Mouse (Mus musculus) heart, postnatal 36 days (tissue): ENCODE measurements around the gene Olfr263. TPM values are rescaled to one million over a fixed set of nuclear protein-coding genes. Genes with fewer than 3 reads are reported as not detected.
A peak's percentile ranks its signal among the peaks of the same experiment; 100 is the strongest.
"Not testable (repeated sequence)": the region's sequence is repeated elsewhere in the genome, so short reads cannot be mapped to it uniquely, and the experiment has no call there.

Source experiments
- DNase-seq, 2 experiments: peaks; one replicate each; pipeline ENCODE4 v3.0.0; 2021 to 2022
- intact Hi-C: fragments of 180-260 bp; cut with DNase I; formaldehyde crosslinking; loops from one replicate; pipeline ENCODE4 v1.15.1; 2025
- total RNA-seq, 2 experiments: library from RNA; stranded (reverse); gene quantifications; 2 replicates each; pipeline ENCODE4 v1.2.3; 2021

Olfr263 gene
- total RNA-seq: not detected

DNA sequence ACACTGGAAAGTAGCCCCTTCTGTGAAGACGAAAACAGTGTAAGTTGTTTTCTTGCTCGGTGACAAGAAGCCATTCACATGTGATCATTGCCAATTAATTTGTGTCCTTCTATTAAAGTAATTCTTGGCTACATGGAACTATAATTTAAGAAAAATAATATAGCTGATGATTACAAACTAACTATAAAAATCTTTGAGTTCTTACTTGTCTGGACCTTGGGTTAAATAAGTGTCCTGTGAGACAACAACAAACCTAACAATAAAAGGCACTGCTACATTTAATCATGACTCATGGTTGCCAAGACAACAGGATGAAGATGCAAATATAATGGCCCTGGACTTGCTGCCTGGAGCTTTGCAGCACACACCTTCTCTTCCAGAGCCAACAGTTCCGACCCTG lies at the start of gene Olfr263:
Gene Olfr263, plus strand, starts transcription at position 301 of the 400 bp plus-strand sequence.
- intact Hi-C loops: not testable (repeated sequence)

GRCm38 (mm10) chr13:21082686-21083085 lies 46.8 kb upstream of the Olfr263 start:
- intact Hi-C loops: no loop called here
- DNase-seq: no peak

More for the DNA sequence above, at the start of gene Olfr263:
- not testable (repeated sequence) for DNase-seq

DNA sequence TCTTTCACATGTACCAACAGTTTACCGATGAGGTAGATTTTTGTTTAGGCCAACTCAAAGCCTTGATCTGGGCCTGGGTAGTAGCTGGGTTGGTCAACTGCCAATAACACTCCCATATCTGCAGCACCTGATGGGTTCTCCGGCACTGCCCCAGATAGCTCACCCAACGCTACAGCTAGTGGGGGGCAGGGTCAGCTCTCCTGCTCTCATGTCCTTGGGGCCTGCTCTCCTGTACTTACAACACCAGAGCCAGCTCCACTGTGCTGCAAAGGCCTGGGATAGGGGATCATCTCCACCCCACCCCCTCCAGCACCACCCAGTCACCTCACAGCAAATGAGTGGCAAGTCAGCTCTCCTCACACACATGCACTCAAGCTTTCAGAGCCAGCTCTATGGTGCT lies 19.7 kb upstream of the Olfr263 start:
- intact Hi-C loops: no loop called here
- DNase-seq: no peak

- DNase-seq: no peak
- intact Hi-C loops: no loop called here
Measured at GRCm38 (mm10) chr13:21110441-21110840, 19.0 kb upstream of the Olfr263 start.

- intact Hi-C loops, DNase-seq: not testable (repeated sequence)
Measured at GRCm38 (mm10) chr13:21111183-21111582, 18.3 kb upstream of the Olfr263 start, which contains the start of gene Olfr1369-ps1. Olfr1369-ps1 (plus strand) TSS chr13:21111483.

GRCm38 (mm10) chr13:21114121-21114520 lies 15.3 kb upstream of the Olfr263 start:
- intact Hi-C loops: no loop called here
- no peak for DNase-seq

DNA sequence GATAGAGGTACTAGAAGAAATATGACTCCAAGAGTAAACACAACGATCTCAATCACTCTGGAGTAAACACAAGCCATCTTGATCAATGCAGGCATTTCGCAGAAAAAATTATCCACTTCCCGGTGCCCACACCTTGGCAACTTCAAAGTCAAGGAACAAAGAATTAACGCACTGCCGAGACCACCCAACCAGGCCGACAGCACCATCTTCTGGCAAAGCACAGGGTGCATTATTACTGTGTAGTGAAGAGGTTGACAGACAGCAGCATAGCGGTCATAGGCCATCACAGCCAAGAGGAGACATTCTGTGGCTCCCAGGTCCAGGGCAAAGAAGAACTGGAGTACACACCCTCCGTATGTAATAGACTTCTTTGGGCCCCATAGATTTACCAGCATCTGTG lies 13.0 kb downstream of the Olfr263 start:
- intact Hi-C loops: loop anchor here (5.0 to 10.0 kb wide), 2 partner anchors 108 to 200 kb away; no protein-coding TSS in a partner anchor
- no peak for DNase-seq

DNA sequence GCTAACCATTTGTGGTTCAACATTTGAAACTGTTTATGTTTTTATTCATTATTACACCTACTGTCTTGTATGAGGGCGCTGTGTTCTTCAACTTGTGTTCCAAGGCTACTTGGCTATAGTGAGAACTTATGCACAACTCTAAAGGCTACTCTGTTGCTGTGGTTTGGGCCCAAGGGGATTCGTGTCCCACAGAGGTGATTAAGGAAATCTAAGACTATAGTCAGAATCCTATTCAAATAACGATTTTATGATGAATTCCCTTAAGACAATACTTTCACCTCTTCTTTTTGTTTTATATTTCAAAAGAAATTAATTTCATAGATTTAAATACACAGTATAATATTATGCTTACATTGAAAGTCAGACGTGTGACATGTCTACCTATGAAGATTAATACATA lies 16.3 kb downstream of the Olfr263 start, which contains the start of gene Olfr1368:
Gene Olfr1368, minus strand, starts transcription at position 101 of the 400 bp plus-strand sequence.
- DNase-seq: no peak
- intact Hi-C loops: loop anchor here (10.0 kb wide), 1 partner anchor 111 kb away; no protein-coding TSS in a partner anchor

DNA sequence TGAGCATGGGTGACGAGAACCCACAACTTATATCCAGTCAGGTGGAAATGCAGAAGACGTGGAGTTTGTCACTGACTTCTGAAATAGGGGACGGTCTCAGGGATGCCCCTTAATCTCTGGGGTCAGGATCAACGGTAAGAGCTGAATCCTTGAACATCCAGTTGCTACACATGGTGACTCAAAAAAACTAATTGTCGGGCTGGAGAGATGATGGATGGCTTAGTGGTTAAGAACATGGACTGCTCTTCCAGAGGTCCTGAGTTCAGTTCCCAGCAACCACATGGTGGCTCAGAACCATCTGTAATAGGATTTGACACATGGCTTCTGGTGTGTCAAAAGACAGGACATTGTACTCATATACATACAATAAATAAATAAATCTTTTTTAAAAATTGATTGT lies 26.4 kb downstream of the Olfr263 start:
- no peak for DNase-seq
- intact Hi-C loops: loop anchor here (5.0 kb wide), 1 partner anchor 859 kb away; no protein-coding TSS in a partner anchor

DNA sequence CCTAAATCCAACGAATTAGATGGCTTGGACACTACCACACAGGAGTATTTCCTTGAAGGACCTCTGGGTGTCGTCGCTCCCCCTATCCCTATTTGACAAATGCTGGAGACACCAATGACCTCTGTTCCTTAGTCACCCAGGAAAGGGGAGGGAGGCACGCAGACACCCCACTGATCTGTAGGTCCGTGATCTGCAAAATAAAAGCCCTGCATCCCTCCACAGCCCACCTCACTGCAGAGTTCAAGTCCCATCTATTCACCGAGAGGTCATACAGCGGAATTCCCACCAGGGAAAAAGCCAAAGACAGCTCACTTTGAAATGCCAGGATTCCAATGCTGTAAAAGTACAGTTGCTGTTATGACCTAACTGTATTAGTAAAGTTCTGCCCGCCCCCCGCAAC lies 28.6 kb downstream of the Olfr263 start:
- intact Hi-C loops: loop anchor here (2.0 to 5.0 kb wide), 3 partner anchors 217 to 861 kb away; no protein-coding TSS in a partner anchor
- DNase-seq: no peak

- DNase-seq: peak; percentile 86 to 91
- intact Hi-C loops: loop anchor here (2.0 to 5.0 kb wide), 3 partner anchors 218 to 862 kb away; no protein-coding TSS in a partner anchor
Measured at GRCm38 (mm10) chr13:21158785-21159474, 29.5 kb downstream of the Olfr263 start.

DNA sequence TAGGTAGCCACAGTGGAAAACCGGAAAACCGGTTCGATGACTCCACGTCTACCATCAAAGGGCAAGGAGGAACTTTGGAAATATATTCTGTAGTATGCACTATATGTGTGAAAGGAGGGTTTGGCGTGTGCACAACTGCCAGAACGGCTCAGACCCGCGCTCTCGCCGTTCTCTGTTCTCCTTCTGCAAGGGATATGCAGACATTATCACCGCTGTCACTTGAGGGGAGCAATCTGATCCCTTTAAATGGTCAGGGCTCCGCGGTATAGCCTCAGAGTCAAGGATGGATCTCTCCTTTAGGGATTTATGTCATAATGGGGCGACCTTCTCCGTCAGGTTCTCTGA lies 30.0 kb downstream of the Olfr263 start:
- DNase-seq: peak; percentile 19 to 28
- intact Hi-C loops: loop anchor here (2.0 to 5.0 kb wide), 3 partner anchors 219 to 862 kb away; no protein-coding TSS in a partner anchor

- intact Hi-C loops: loop anchor here (1.0 to 5.0 kb wide), 4 partner anchors 8 to 167 kb away; no protein-coding TSS in a partner anchor
- DNase-seq: peak; percentile 26 to 41
Measured at GRCm38 (mm10) chr13:21160041-21160511, 30.6 kb downstream of the Olfr263 start.

GRCm38 (mm10) chr13:21160657-21161590 lies 31.5 kb downstream of the Olfr263 start:
- intact Hi-C loops: loop anchor here (1.0 to 5.0 kb wide), 4 partner anchors 7 to 166 kb away; no protein-coding TSS in a partner anchor
- DNase-seq: peak; percentile 96 to 99

GRCm38 (mm10) chr13:21161591-21161990 lies 32.2 kb downstream of the Olfr263 start:
- DNase-seq: no peak
- intact Hi-C loops: loop anchor here (2.0 to 5.0 kb wide), 3 partner anchors 39 to 166 kb away; no protein-coding TSS in a partner anchor

- intact Hi-C loops: loop anchor here (5.0 kb wide), 1 partner anchor 165 kb away; no protein-coding TSS in a partner anchor
- DNase-seq: no peak
Measured at GRCm38 (mm10) chr13:21162591-21162990, 33.2 kb downstream of the Olfr263 start.

- intact Hi-C loops: loop anchor here (5.0 kb wide), 2 partner anchors 545 to 775 kb away; no protein-coding TSS in a partner anchor
Measured at GRCm38 (mm10) chr13:21166936-21167909, 37.8 kb downstream of the Olfr263 start.

GRCm38 (mm10) chr13:21167910-21168300 lies 38.5 kb downstream of the Olfr263 start:
- DNase-seq: peak; percentile 35 to 43
- intact Hi-C loops: loop anchor here (1.0 to 5.0 kb wide), 4 partner anchors 8 to 855 kb away; no protein-coding TSS in a partner anchor

More at GRCm38 (mm10) chr13:21166936-21167909, 37.8 kb downstream of the Olfr263 start:
- DNase-seq: peak; percentile 78 to 84
